Mouse (Mus musculus) stomach, postnatal 0 days (tissue): ENCODE results near the gene Adcy5.

Experiments used
- CTCF ChIP-seq: IDR thresholded peaks from 2 replicates; pipeline ENCODE4 v1.5.1; 2016; ENCODE audit warnings: antibody characterized with exemption, low read depth, mild to moderate bottlenecking, moderate library complexity
- EP300 ChIP-seq: optimal IDR thresholded peaks from 2 replicates; pipeline ENCODE3; 2016; ENCODE audit warnings: antibody characterized with exemption

DNA sequence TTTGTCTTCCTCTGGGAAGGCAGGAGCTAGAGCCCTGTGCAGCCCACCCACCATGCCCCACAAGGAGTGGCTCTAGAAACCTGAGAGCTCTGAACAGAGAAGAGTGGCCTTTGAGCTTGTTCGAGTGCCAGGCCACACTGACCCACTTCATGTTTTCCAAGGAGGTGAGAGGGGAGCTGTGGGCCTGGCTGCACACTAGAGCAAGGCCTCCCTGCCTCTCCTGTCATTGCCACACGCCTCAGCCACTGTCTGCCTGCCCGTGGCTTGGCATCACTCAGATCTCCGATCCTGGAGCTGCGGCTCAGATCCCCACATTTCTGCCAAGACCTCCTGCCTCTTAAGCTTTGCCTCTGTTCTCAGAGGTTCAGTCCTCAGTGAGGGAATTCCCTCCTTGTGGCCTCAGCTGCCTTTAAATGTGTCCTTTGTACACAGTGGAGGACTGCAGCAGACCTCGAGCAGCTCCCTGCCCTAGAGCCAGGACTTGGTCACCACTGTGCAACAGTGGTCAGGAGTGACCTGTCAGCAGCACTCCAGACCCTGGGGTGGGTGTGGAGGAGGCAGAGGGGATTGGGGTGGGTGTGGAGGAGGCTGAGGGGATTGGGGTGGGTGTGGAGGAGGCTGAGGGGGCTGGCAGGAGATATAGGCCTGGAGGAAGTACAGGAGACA is 62.3 kb downstream of the Adcy5 start:
- TF ChIP-seq CTCF, result no peak
- no peak for TF ChIP-seq EP300
